Mouse (Mus musculus): ENCODE measurements around the gene Dmc1.

- TF ChIP-seq CTCF (IDR thresholded peaks at IDR 0.05; ENCODE audit: borderline replicate concordance, insufficient read depth, low read depth, low read length) (no peak), POLR2A (IDR thresholded peaks at IDR 0.05; ENCODE audit: borderline replicate concordance, insufficient read depth, low read length) (no peak)
Observed at GRCm38 (mm10) chr15:79545921-79546399, 58.9 kb downstream of the Dmc1 start.

All from cerebellum, adult 2 months (tissue).